Mouse (Mus musculus): ENCODE data around the gene Vmn1r174. TPM values are rescaled to one million over a fixed set of nuclear protein-coding genes. Genes with fewer than 3 reads are reported as not detected.
"Not testable (repeated sequence)": the region's sequence is repeated elsewhere in the genome, so short reads cannot be mapped to it uniquely, and the experiment has no call there.

Gene Vmn1r174
- not detected in 2 replicates for polyA plus RNA-seq (2015; fragmentation: Nextera tagmentation; extraction: Ambion mirVana)

- H3K4me2 ChIP-seq (ENCODE audit: low read length); H3K4me1 ChIP-seq (ENCODE audit: control insufficient read depth, insufficient read depth, low read depth, low read length); H3K36me3 ChIP-seq (ENCODE audit: control insufficient read depth, insufficient read depth, low read length); H3K27me3 ChIP-seq (replicated peaks; ENCODE audit: control insufficient read depth, insufficient read depth, low read length); ATAC-seq; H3K27ac ChIP-seq (ENCODE audit: low read depth, low read length); H3K9me3 ChIP-seq (ENCODE audit: control insufficient read depth, low read length); H3K4me3 ChIP-seq (ENCODE audit: low read length); H3K9ac ChIP-seq (ENCODE audit: low read depth, low read length): not testable (repeated sequence)
- 49% methylated on average over 1 of the region's 1 CpGs for WGBS
These were observed at the start of gene Vmn1r174 for GRCm38 (mm10) chr7:23751970-23752369. Gene Vmn1r174, plus strand, starts transcription at chr7:23752270.

DNA sequence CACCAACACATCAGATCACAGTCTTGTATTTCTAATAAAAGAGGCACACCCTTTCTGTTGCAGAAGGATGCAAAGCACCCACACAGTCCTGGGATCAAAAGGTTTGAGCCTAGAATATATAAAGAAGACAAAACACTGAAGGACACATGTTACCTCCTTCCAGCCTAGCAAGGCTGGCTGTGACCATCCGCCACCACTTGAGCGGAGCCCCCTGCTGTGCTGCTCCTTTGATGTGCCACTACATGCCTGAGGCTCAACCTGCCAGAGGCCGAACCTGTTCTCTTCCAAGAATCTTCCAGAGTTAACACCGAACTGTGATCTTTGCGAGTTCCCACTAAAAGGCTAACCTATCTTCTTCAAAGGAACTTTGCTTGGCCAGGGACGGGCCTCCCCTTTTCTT is 32.5 kb downstream of the Vmn1r174 start:
- H3K4me3 ChIP-seq (ENCODE audit: low read length): no peak overlapping the region
- no peak overlapping the region for H3K4me2 ChIP-seq (ENCODE audit: low read length)
- H3K9me3 ChIP-seq (ENCODE audit: control insufficient read depth, low read length): peaks cover 37% of the 10 kb centered on the region
- H3K9ac ChIP-seq (ENCODE audit: low read depth, low read length): no peak overlapping the region
- H3K27ac ChIP-seq (ENCODE audit: low read depth, low read length): no peak overlapping the region
- H3K36me3 ChIP-seq (ENCODE audit: control insufficient read depth, insufficient read depth, low read length): no peaks in the 10 kb centered on the region
- H3K4me1 ChIP-seq (ENCODE audit: control insufficient read depth, insufficient read depth, low read depth, low read length): no peaks in the 10 kb centered on the region
- no peak for ATAC-seq
- 80% methylated on average over 6 of the region's 6 CpGs for WGBS
- no peaks in the 10 kb centered on the region for H3K27me3 ChIP-seq (replicated peaks; ENCODE audit: control insufficient read depth, insufficient read depth, low read length)

- H3K4me1 ChIP-seq (ENCODE audit: control insufficient read depth, insufficient read depth, low read depth, low read length); H3K27me3 ChIP-seq (replicated peaks; ENCODE audit: control insufficient read depth, insufficient read depth, low read length); H3K9me3 ChIP-seq (ENCODE audit: control insufficient read depth, low read length); H3K27ac ChIP-seq (ENCODE audit: low read depth, low read length); H3K4me2 ChIP-seq (ENCODE audit: low read length); H3K36me3 ChIP-seq (ENCODE audit: control insufficient read depth, insufficient read depth, low read length); ATAC-seq; H3K9ac ChIP-seq (ENCODE audit: low read depth, low read length); H3K4me3 ChIP-seq (ENCODE audit: low read length): not testable (repeated sequence)
These were observed 58.5 kb downstream of the Vmn1r174 start, which contains the start of gene Vmn1r175 for GRCm38 (mm10) chr7:23810543-23810942. Gene Vmn1r175, minus strand, starts transcription at chr7:23810643.

Other genes starting within 250 kb of the Vmn1r174 start
- gene Vmn1r167, start 245.1 kb upstream of the Vmn1r174 start, polyA plus RNA-seq (2015; fragmentation: Nextera tagmentation; extraction: Ambion mirVana): not detected in 2 replicates
- gene Vmn1r168, start 212.5 kb upstream of the Vmn1r174 start, polyA plus RNA-seq (2015; fragmentation: Nextera tagmentation; extraction: Ambion mirVana): not detected in 2 replicates
- not detected in 2 replicates for gene Vmn1r169, start 176.7 kb upstream of the Vmn1r174 start, polyA plus RNA-seq (2015; fragmentation: Nextera tagmentation; extraction: Ambion mirVana)
- not detected in 2 replicates for gene Vmn1r170, start 146.1 kb upstream of the Vmn1r174 start, polyA plus RNA-seq (2015; fragmentation: Nextera tagmentation; extraction: Ambion mirVana)
- not detected in 2 replicates for gene Vmn1r171, start 121.5 kb upstream of the Vmn1r174 start, polyA plus RNA-seq (2015; fragmentation: Nextera tagmentation; extraction: Ambion mirVana)
- gene Vmn1r172, start 94.0 kb upstream of the Vmn1r174 start, polyA plus RNA-seq (2015; fragmentation: Nextera tagmentation; extraction: Ambion mirVana): not detected in 2 replicates
- gene Vmn1r173, start 51.6 kb upstream of the Vmn1r174 start, polyA plus RNA-seq (2015; fragmentation: Nextera tagmentation; extraction: Ambion mirVana): not detected in 2 replicates
- gene Vmn1r175, start 58.4 kb downstream of the Vmn1r174 start, polyA plus RNA-seq (2015; fragmentation: Nextera tagmentation; extraction: Ambion mirVana): not detected in 2 replicates
- not detected in 2 replicates for gene Vmn1r176, start 85.1 kb downstream of the Vmn1r174 start, polyA plus RNA-seq (2015; fragmentation: Nextera tagmentation; extraction: Ambion mirVana)
- gene Vmn1r177, start 114.2 kb downstream of the Vmn1r174 start, polyA plus RNA-seq (2015; fragmentation: Nextera tagmentation; extraction: Ambion mirVana): not detected in 2 replicates
- not detected in 2 replicates for gene Vmn1r178, start 139.7 kb downstream of the Vmn1r174 start, polyA plus RNA-seq (2015; fragmentation: Nextera tagmentation; extraction: Ambion mirVana)
- not detected in 2 replicates for gene Vmn1r179, start 174.7 kb downstream of the Vmn1r174 start, polyA plus RNA-seq (2015; fragmentation: Nextera tagmentation; extraction: Ambion mirVana)
- gene Vmn1r180, start 198.4 kb downstream of the Vmn1r174 start, polyA plus RNA-seq (2015; fragmentation: Nextera tagmentation; extraction: Ambion mirVana): not detected in 2 replicates
- not detected in 2 replicates for gene Vmn1r181, start 222.3 kb downstream of the Vmn1r174 start, polyA plus RNA-seq (2015; fragmentation: Nextera tagmentation; extraction: Ambion mirVana)
- not detected in 2 replicates for gene V1rd19, start 249.4 kb downstream of the Vmn1r174 start, polyA plus RNA-seq (2015; fragmentation: Nextera tagmentation; extraction: Ambion mirVana)